Mouse (Mus musculus) gastrocnemius, postnatal 25 days (tissue): ENCODE results near the gene Shroom3. TPM values are rescaled to one million over a fixed set of nuclear protein-coding genes. Genes with fewer than 3 reads are reported as not detected.
A peak's percentile ranks its signal among the peaks of the same experiment; 100 is the strongest.

Experiments used
- DNase-seq: peaks from one replicate; pipeline ENCODE4 v3.0.0; 2022
- total RNA-seq, 2 experiments: library from RNA; stranded (reverse); gene quantifications; 1 replicate in 1 of 2; 2 replicates in 1 of 2; pipeline ENCODE4 v1.2.3; 2021

Shroom3 gene
- total RNA-seq, 2 experiments from 2014 or later: 0.23 to 0.40 TPM

DNA sequence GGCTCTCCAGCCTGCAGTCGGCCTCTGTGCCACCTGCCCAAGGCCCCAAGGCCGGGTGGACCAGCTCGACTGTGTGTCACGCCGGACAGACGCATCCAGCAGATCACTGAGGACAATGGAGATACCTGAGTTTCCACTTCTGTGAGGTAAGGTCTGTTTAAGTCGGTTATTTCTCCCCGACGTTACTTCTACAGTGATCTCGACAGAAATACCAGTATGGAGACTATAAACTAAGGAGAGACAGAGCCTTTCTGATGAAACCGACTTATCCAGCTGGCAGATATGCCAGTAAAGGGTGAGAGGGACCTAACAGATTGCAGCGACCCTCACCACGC, 126.1 kb downstream of the Shroom3 start:
- DNase-seq: no peak

DNA sequence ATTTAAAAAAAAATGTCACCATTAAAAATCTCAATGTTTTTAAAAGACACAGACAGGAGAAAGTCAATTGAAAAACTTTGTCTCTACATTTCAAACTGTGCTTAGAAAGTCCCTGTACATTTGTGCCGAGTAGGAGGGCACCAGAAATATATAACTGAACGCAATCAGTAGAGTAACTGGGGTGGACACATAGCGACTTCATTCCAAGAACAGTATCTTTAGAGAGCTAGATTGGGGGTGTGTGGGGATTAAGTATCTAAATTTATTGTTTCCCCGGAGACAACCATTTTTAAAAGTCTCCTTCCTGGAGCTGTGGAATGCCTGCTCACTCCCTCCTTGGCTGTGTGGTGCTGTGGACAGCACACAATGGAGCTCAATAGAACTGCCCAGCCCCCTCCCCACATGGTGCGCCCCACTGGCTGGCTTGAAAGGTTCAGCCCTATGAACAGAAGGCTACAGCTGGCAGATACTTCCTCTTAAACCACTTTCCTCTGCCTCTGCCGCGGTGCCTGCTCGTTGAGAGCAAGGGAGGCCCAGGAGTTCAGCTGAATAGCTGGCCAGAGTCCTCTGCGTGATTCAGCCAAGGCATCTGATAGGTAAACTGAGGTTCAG, 127.8 kb downstream of the Shroom3 start:
- DNase-seq: no peak

DNA sequence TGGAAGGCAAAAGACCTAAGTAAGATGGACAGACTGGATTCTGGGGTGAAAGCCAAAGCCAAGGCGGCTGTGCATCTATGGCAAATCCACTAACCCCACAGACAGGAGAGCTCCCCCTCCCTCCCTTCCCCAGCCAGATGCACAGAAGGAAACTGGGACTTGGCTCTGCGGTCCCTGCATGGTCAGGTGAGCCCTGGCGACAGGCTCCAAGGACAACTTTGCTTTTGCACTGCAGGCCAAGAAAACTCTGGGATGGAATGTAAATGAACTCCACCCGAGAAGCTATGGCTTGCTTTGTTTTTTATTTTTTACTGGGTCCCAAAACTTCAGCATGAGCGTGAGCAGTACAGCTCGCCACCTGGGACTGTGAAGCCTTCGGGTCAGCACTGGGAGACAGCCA, 128.5 kb downstream of the Shroom3 start:
- DNase-seq: no peak

DNA sequence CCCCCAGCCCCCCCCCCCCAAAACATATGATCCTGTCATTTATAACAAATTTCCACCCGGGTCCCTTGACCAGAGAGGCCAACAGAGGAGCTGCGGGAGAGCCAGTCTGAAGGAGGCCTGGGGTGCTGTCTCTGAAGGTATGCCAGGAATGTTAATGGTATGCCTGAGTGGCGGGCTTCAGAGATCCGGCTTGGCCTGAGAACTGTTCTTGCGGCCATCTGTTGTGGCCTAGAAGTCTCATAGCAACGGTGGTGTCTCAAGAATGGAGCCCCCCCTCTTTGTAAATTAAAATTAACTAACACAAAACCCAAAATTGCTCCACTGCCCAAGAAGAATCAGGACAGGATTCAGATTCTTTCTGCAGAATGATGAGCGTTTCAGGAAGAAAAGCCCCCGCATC, 129.7 kb downstream of the Shroom3 start:
- DNase-seq: no peak

DNA sequence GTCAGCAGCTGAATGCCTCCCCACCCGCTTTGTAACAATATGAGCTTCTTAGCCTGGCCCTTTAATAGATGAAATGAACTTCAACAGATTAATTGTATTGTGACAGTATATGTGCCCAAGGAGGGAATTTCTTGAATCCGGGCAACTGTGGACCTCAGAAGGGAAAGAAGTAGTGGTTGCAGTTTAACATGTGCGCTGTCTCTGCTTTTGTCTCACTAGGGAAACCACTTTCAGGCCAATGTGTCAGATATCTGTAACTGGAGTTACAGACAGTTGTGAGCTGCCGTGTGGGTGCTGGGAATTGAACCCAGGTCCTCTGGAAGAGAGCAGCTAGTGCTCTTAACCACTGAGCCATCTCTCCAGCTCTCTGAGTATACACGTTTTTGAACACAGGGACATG, 130.3 kb downstream of the Shroom3 start:
- DNase-seq: no peak

DNA sequence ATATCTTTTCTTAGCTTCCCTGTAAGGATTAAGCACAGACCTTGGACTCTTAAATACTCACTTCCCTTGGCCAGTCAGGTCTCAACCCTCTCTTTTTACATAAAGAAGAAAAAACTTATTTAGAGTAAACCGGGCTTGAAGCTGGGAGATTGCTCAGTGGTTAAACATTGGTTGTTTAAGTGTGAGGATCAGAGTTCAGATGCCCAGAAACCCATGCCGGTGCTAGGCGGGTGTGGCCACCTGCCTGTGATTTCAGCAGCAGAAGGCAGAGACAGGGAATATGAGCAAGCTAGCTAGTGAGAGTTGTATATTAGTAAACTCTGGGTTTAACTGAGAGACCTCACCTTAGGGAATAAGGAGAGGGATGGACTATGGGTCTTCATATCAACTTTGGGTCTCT, 131.4 kb downstream of the Shroom3 start:
- no peak for DNase-seq

DNA sequence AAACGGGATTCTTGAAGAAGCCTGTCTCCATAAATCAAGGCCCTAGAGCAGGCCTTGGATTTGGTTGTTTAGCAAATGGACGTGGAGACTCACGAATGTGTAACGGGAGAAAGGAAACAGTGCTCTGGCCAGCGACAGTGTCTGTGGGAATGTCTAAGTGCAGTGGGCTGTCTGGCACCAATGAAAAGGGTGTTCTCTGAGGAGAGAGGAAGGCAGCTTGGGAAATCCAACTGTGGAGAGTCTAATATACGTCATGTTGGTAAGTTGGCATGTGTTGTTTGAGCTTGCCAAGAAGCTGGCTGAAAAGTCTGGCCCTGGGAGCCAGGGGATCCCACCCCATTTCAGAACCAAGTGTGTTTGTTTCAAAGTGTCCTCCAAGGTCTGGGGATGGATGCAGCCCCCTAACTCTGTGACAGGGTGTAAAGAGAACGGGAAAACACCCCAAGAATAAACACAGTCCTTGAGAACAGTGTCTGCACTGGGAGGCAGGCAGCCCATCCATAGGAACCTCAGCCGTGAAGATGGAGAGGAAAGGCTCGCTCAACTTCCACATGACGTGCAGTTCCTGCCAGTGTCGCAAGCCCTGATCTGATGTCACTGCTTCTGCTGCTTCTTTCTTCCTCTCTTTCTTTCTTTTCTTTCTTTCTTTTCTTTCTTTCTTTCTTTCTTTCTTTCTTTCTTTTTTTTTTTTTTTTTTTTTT, 134.0 kb downstream of the Shroom3 start:
- no peak for DNase-seq

DNA sequence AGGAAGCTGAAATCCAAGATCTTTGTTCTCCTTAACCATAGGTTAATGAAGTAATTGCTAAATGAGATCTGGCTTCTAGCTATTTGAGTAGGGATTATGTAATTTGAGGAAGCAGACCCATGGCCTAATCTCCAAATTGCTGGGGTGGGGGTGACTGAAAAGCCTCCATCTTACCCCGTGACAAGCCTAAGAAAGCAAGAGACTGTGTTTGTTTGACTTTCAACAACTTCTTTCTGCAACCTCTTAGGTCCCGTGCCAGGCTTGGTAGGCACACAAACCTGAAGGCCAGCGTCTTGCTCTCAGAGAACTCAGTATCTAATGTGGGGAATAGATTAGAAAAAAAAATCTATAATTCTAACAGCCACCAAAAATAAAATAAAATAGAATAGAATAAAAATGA, 138.1 kb downstream of the Shroom3 start:
- no peak for DNase-seq

DNA sequence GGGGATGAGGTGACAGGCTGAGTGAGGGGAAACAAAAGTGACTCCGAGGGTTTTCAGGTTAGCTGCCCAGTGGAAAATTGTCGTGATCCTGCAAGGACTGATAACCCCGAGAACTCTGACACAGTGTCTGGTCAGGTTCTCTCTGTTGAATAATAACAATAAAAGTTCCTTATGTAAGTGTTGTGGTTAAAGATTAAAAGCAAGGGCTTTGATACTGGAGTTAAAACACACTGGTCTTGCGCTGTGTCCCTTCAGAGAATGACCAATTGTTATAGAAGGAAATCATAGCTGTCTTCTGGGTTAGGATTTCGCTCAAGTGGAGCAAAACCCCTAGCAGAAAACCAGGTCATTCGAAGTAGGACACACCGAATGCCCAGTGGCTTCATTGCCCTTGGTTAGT, 140.3 kb downstream of the Shroom3 start:
- DNase-seq: no peak

DNA sequence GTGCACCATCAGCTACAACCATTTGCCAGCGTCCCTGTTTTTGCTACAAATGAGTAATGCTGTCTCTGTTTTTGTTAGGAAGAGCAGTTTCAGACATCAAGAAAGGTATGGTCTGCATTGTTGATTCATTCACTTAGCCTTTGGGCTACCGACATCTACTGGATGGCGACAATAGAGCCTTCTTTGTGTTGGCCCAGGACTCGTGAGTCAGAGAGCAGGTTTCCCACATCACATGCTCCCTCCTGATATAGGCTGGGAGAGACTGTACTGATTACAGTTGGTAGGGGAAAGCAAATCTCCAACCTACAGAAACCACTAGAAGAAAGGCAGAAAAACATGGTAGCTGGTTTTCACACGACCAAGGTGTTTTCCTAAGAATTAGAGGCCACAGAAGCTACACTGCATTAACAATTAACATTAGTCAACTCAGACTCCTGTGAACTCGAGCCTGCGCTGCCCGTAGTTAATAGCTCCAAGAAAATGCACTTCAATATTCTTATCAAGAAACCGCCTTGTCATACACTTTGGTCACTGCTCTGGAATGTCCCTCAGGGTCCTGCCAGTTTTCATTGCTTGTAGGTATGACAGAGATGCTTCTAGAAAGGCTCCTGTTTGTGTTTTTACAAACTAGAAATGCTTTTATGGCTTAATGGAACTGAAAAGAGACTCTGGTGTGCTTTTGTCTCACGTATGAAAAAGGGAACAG, 141.2 kb downstream of the Shroom3 start:
- no peak for DNase-seq

DNA sequence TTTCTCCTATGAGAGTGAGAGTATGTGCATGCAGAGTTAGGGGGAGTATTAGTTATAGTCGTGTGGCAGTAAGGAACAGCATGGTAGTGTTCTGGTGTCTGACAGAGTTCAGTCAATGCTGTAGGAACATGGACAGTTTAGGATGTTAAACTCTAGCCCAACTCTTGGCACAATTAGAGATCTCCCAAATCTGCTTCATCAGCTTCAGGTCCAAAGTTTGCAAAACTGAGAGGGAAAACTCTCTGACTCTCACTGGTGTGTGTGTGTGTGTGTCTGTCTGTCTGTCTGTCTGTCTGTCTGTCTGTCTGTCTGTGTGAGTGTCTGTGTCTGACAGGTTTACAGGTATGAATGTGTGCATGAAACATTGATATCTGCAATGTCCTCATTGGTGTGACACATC, 147.2 kb downstream of the Shroom3 start:
- DNase-seq: no peak

DNA sequence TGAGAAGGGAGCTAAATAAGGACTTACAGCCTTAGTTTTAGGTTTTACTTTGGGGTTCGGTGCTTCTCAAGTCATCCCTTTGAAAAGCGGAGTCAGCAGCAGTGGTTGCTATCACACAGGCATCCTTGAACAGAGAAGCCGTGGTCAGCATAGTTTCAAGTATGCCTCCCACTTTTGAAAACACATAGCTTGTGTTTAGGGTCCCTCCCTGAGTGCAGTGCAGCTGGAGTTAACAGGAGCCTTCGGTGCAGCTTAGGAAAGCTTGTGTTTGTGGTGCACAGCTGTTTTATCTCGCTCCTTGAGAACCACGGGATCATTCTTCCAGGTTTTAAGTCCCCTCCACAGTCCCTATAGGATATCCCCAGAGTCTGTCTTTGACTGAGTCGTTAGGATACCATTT, 151.3 kb downstream of the Shroom3 start:
- DNase-seq: no peak

DNA sequence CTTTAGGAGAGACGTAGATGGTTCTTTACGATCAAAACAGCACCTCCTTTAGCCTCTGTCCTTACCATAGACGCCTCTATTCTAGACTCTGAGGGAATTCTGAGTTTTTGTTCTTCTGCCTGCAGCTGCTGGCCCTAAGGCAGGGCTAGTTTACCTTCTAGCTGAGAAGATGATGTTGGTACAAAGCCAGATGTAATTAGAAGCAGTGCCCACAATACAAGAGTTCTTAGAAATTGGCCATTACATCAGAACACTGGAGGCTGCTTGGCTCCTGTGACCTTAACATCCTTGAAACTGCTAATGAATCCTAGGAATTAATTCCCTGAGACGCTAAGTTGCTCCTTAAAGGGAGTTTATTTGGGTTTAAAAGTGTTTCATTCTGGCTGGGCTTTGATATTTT, 154.1 kb downstream of the Shroom3 start:
- DNase-seq: no peak

DNA sequence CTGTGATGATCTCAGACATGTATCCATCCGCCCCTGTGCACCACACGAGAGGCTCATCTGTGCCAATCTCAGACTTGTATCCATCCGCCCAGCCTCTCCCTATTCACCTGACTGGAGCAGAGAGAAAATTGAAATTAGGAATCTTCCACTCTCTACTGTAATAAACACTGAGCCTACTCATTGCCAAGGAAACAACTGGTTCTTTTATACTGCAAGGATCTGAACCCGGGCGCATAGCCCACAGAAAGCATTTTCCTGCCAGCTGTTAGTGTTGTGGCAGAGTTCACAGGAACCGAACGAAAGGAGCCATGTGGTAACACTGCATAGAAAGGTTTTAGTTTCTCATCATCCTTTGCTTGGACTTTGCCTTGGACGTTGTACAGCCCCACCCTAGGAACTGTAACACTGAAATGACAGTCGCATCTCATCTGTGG, 155.1 kb downstream of the Shroom3 start:
- no peak for DNase-seq

DNA sequence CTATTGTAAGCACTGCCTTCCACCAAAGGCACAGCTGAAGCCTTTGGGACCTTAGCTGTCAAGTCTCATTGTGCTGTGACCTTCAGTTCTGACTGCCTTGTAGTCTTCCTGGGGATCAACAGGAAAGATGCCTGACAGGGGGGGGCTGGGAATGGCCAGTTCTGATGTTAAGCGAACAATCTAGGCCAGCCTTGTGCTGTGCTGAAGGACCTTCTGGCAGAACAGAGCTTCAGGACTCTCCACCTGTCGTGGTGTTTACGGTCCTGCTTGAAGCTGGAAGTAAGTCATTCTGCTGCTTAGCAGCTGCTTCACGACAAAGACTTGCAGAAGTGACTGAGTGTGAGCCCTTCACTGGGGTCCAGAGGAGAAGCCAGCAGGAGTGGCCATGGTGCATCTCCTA, 156.1 kb downstream of the Shroom3 start:
- DNase-seq: no peak

DNA sequence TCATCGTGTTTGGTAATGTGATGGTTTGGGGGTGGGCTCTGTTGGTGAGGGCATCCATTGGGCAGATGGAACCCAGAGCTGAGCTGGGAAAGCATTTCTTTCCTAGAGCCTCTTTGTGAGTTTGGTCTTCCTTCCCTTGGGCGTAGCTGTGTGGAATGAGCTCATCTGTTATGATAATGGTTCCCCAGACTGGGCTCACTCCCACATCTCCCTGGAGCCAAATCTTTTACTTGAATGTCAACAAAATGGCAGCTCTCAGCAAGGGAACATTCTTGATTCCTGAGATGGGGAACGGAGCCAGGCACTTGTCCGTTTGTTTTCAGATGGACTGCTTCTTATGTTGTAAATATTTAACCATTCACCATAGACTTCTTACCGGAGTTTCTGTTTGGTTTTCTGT, 158.2 kb downstream of the Shroom3 start:
- no peak for DNase-seq

DNA sequence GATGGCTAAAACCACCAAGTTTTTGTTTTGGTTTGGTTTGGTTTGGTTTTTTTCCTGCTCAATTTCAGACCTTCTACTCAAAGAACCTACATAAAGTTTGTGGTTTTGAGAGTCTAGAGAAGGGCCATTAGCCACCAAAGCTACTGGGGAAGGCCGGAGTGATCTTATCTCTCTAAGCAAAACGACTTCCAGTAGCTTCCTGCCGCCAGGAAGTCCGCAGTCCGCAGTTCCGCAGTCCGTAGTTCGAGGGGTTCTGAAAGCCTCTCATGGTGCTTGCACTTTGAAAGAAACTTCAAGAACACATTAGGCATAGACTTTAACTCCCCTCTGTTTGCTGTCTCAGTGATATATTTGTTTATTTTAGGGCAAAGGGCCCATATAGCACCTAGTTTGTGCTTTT, 159.2 kb downstream of the Shroom3 start:
- no peak for DNase-seq

DNA sequence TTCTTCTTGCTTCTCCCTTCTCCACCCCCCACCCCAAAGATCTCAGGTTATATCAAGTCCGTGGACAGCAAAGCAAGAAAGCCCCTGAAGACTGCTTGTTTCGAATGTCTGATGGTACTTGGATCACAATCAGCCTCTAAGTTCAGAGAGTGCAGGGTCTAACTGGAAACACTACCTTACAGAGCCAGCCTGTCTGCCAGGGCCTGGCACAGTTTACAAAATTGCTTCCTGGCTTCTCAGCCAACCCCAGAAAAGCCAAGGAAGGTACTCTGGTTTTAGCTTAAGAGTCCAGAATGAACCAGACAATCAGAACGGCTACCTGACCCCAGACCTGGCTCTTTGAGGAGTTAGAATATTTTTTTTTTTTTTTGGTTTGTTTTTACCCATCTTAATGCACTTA, 159.6 kb downstream of the Shroom3 start:
- no peak for DNase-seq

DNA sequence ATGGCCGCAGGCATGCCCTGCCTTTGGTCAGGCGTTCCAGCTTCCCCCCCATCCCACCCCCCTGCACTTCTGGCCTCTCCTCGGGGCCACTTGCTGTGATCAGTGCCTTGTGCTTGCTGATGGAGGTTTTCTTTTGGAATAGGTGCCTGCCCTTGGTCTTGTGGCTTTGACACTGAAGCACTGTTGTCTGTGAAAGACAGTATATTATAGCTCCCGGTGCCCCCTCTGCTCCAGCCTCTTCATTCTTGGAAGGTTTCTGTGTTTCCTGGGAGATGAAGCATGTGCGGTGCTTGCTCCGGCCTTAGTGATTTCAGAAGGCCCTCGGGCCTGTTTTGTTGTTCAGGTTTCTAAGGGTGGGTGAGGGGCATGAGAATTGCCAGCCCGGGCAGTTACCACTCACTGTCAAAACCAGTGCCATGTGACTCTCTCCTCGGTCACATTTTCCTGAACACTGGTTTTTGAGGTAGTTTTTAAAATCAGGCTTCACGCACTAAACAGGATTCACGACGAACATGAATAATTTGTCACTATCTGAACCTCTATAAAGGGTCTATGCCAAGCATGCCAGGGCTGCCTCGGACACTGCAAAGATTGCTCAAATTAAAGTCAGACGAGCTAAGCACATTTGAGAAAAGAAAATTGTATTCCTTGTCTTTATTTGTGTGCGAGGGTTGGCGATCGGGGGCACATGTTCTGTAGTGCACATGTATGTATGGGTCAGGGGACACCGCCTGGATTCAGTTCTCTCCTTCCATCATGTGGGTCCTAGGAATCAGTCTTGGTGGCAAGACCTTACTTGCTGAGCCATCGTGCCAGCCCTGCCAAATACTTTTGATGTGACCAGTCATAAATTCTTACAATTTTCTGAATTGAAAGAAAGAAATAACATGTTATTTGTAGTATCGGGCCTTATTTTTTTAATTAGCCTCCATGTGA, 160.9 kb downstream of the Shroom3 start:
- no peak for DNase-seq

DNA sequence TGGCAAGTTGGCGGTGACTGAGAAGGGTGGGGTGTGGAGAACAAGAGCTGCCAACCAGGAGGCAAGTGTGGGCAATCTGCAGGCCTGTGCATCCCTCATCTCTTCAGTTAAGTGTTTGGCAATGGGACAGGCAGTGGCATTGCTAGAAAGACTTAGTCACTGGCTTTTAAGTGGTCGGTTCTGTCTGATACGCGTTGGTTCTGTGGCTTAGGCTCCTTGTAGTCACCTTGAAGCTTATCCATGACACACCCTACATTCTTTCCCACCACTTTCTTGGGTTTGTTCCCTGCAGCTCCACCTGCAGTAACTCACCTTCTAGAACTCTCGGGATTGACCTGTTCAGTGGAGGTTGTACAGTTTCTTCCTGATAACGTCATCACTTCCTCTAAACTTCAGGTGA, 166.5 kb downstream of the Shroom3 start:
- DNase-seq: no peak

DNA sequence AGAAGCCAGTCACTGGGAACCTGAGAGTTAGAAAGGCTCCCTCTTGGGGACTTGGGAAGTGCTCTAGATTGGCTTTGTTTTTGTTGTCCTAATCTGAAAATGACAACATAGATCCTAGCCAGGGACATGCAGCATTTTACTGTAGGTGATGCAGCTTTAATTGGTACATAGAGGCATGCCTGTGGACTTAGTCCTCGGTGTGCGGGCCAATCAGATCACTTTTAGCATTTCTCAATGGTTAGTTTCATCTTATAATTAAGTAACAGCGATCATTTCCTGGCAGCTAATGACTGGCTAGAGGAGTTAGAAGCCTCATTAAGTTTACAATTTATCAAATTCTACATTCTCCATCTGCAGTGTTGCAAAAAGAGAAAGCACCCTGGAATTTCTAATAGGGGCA, 167.7 kb downstream of the Shroom3 start:
- no peak for DNase-seq

DNA sequence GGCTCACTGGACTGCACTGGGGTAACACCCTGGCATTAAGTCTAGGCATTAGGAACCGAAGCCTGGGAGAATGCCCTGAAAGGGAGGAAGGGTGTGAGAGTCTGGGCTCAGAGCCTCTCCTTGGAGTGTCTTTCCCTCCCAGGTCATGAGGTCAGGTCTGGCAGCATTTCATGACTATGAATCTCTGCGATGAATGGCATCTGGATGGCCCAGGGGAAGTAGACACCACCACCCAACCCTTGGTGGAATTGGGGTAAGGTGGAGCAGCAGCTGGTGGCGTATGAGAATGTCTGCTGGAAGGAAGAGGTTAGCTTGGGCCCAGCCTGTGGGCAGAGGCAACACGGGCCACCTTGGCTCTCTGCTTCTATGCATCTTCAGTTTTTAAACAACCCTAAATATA, 171.7 kb downstream of the Shroom3 start:
- peak; percentile 72 for DNase-seq

DNA sequence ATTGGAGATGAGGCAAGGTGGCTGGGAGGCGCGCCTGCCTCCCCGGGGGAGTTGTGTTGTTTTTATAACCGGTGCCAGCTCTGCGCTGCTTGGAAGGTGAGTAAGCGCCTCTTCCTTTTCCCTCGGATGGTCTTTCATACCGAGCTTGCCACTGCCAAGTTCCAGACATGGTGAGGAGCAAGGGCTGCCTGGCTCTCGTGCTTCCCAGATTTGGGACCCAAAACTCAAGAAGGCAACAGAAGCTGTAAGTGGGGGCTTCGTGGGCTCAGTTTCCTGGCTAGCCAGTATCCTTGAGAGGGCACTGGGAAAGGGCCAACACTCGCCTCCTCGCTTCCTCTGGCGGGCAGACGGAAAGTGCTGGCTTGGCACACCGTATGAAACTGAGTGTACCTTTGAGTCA, 173.1 kb downstream of the Shroom3 start:
- peak; percentile 52 for DNase-seq
